Comparison of ENCODE assay signal across 8 mouse cellular contexts in the genomic region with DNA sequence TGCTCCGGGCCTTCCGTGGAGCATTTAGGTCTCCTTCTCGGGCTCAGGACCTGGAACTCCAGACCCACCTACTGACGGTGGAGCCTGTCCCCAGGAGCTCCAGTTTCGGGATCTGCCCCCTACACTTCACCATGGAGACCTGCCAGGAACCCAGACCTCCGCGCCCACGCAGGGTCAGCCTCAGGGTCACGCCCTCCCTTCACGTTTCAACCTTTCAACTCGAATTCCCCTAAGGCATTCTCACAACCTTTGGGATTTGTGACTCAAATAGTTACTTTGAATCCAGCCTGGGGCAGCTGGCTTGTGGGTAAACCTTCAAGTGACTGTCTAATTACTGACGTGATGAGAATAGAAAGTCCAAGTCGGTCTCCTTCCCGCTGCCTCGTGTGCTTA. TPM values are rescaled to one million over a fixed set of nuclear protein-coding genes. Genes with fewer than 3 reads are reported as not detected.
DNase-seq lines count a peak whose midpoint lies in the region; ATAC-seq and TF ChIP-seq lines count a peak whose summit lies in the region.

No protein-coding gene starts in this region.

- no peak for TF ChIP-seq EP300 in heart, adult 2 months (IDR thresholded peaks at IDR 0.05; ENCODE audit: insufficient read depth, low read depth, low read length)
- TF ChIP-seq EP300 in ES-Bruce4 (IDR thresholded peaks at IDR 0.05; ENCODE audit: insufficient read depth, low read depth, low read length): no peak

- H3K4me2 ChIP-seq in hindbrain, embryonic 14.5 days (replicated peaks): peak overlapping the region; percentile 67
- peak overlapping the region; percentile 86 for H3K4me2 ChIP-seq in liver, embryonic 12.5 days

- intact Hi-C loops in heart, adult 2 months (cut with DNase I): no loop called here
- intact Hi-C loops in heart, postnatal 25 days (cut with DNase I): no loop called here
- intact Hi-C loops in gastrocnemius, postnatal 36 days (cut with DNase I): no loop called here

- no peak for TF ChIP-seq POLR2A in heart, adult 2 months (IDR thresholded peaks at IDR 0.05; ENCODE audit: insufficient read depth, low read depth, low read length)
- TF ChIP-seq POLR2A in ES-Bruce4 (IDR thresholded peaks at IDR 0.05; ENCODE audit: insufficient read depth, low read length): no peak
- TF ChIP-seq POLR2A in olfactory bulb, adult 2 months (IDR thresholded peaks at IDR 0.05; ENCODE audit: insufficient read depth, low read depth, low read length): no peak

- H3K9ac ChIP-seq in heart, adult 2 months (ENCODE audit: low read depth, low read length): peak overlapping the region; percentile 95
- peak overlapping the region; percentile 87 for H3K9ac ChIP-seq in ES-Bruce4 (ENCODE audit: low read depth, poor library complexity, severe bottlenecking)
- H3K9ac ChIP-seq in hindbrain, embryonic 14.5 days: peak overlapping the region; percentile 86
- peak overlapping the region; percentile 93 for H3K9ac ChIP-seq in liver, embryonic 12.5 days

- no peak for DNase-seq in heart, adult 2 months
- DNase-seq in heart, postnatal 25 days (ENCODE audit: low spot score): no peak
- DNase-seq in cerebellum, adult 9-11 months: peak; percentile 62
- no peak for DNase-seq in hindbrain, embryonic 14.5 days (ENCODE audit: low spot score)
- DNase-seq in gastrocnemius, postnatal 36 days: no peak

- peak overlapping the region; percentile 90 for H3K27ac ChIP-seq in heart, adult 2 months
- no peak overlapping the region for H3K27ac ChIP-seq in ES-Bruce4 (ENCODE audit: insufficient read depth, low read length)
- peak overlapping the region; percentile 85 for H3K27ac ChIP-seq in hindbrain, embryonic 14.5 days
- H3K27ac ChIP-seq in liver, embryonic 12.5 days: peak overlapping the region; percentile 75
- peak overlapping the region; percentile 27; the same call in 1 of the 2 replicates for H3K27ac ChIP-seq in olfactory bulb, adult 2 months (ENCODE audit: insufficient read depth, low read depth, low read length)

- H3K4me1 ChIP-seq in heart, adult 2 months (ENCODE audit: control insufficient read depth, insufficient read depth, low read length): peaks cover 5% of the 10 kb centered on the region
- peaks cover 1% of the 10 kb centered on the region for H3K4me1 ChIP-seq in ES-Bruce4 (ENCODE audit: control insufficient read depth, insufficient read depth, low read length)
- peaks cover 25% of the 10 kb centered on the region for H3K4me1 ChIP-seq in hindbrain, embryonic 14.5 days (replicated peaks; ENCODE audit: control insufficient read depth, insufficient read depth, low read length)
- H3K4me1 ChIP-seq in liver, embryonic 12.5 days: peaks cover 41% of the 10 kb centered on the region
- H3K4me1 ChIP-seq in olfactory bulb, adult 2 months (ENCODE audit: control insufficient read depth, insufficient read depth, low read length): peaks cover 7% of the 10 kb centered on the region

- ATAC-seq in hindbrain, embryonic 14.5 days (ENCODE audit: low FRiP score): no peak
- peak; percentile 19 for ATAC-seq in liver, embryonic 12.5 days

- H3K36me3 ChIP-seq in heart, adult 2 months (ENCODE audit: control insufficient read depth, insufficient read depth, low read length): no peaks in the 10 kb centered on the region
- peaks cover 4% of the 10 kb centered on the region; the same call in 1 of the 2 replicates for H3K36me3 ChIP-seq in ES-Bruce4 (ENCODE audit: control insufficient read depth, insufficient read depth, low read length, poor library complexity, severe bottlenecking)
- peaks cover 17% of the 10 kb centered on the region for H3K36me3 ChIP-seq in hindbrain, embryonic 14.5 days (replicated peaks; ENCODE audit: control insufficient read depth, insufficient read depth)
- peaks cover 18% of the 10 kb centered on the region for H3K36me3 ChIP-seq in liver, embryonic 12.5 days

- H3K9me3 ChIP-seq in ES-Bruce4 (replicated peaks; ENCODE audit: control insufficient read depth, insufficient read depth, low read length, poor library complexity, severe bottlenecking): no peaks in the 10 kb centered on the region
- H3K9me3 ChIP-seq in hindbrain, embryonic 14.5 days (ENCODE audit: control insufficient read depth, low read length): no peaks in the 10 kb centered on the region
- no peaks in the 10 kb centered on the region for H3K9me3 ChIP-seq in liver, embryonic 12.5 days (replicated peaks)

- TF ChIP-seq CTCF in heart, adult 2 months (IDR thresholded peaks at IDR 0.05): no peak
- no peak for TF ChIP-seq CTCF in ES-Bruce4 (IDR thresholded peaks at IDR 0.05; ENCODE audit: low read depth, low read length)
- no peak for TF ChIP-seq CTCF in olfactory bulb, adult 2 months (IDR thresholded peaks at IDR 0.05; ENCODE audit: insufficient read depth, low read depth, low read length)

- whole genome bisulfite sequencing in heart, adult 2 months: under 1% methylated on average over 15 of the region's 15 CpGs
- WGBS in hindbrain, embryonic 14.5 days: under 1% methylated on average over 15 of the region's 15 CpGs
- WGBS in liver, embryonic 12.5 days (ENCODE audit: insufficient replicate concordance): 2% methylated on average over 15 of the region's 15 CpGs
- under 1% methylated on average over 15 of the region's 15 CpGs for WGBS in olfactory bulb, adult 2 months

- no peaks in the 10 kb centered on the region; the same call in 1 of the 2 replicates for H3K79me2 ChIP-seq in heart, adult 2 months (replicated peaks; ENCODE audit: control insufficient read depth, insufficient read depth, low read length)

- H3K4me3 ChIP-seq in heart, adult 2 months: peak overlapping the region; percentile 85
- peak overlapping the region; percentile 84 for H3K4me3 ChIP-seq in ES-Bruce4 (ENCODE audit: low read depth, low read length)
- peak overlapping the region; percentile 92 for H3K4me3 ChIP-seq in hindbrain, embryonic 14.5 days (replicated peaks; ENCODE audit: low read length)
- peak overlapping the region; percentile 97 for H3K4me3 ChIP-seq in liver, embryonic 12.5 days
- peak overlapping the region; percentile 70 for H3K4me3 ChIP-seq in olfactory bulb, adult 2 months (ENCODE audit: insufficient read depth, low read depth, low read length)

- no peaks in the 10 kb centered on the region for H3K27me3 ChIP-seq in heart, adult 2 months (ENCODE audit: control insufficient read depth, insufficient read depth, low read length)
- no peaks in the 10 kb centered on the region for H3K27me3 ChIP-seq in ES-Bruce4 (ENCODE audit: control insufficient read depth, insufficient read depth, low read length, poor library complexity, severe bottlenecking)
- no peaks in the 10 kb centered on the region for H3K27me3 ChIP-seq in hindbrain, embryonic 14.5 days (ENCODE audit: control insufficient read depth, insufficient read depth, low read length)
- no peaks in the 10 kb centered on the region for H3K27me3 ChIP-seq in liver, embryonic 12.5 days (replicated peaks)

RNA-seq across cellular contexts. Expression of a gene that starts 0.4 kb away (rescaled TPM):
- total RNA-seq in heart, adult 2 months (2021): 10 to 100 TPM; 40.9 to 49.7 TPM
- 18.6 and 25.7 TPM in 2 replicates for polyA plus RNA-seq in heart, adult 2 months (2012; rRNA removed)
- 10 to 100 TPM; 45.3 to 46.0 TPM for total RNA-seq in heart, postnatal 25 days (2021)
- 26.0 and 33.8 TPM in 2 replicates for polyA plus RNA-seq in ES-Bruce4 (2011; ENCODE audit: insufficient read depth, insufficient read length, low read depth, missing spikeins)
- 30.2 and 36.1 TPM in 2 replicates for polyA plus RNA-seq in hindbrain, embryonic 14.5 days (2014; fragmentation: Nextera tagmentation; extraction: Ambion mirVana)
- polyA plus RNA-seq in liver, embryonic 12.5 days (2016; fragmentation: Nextera tagmentation; extraction: Ambion mirVana): 13.1 and 13.5 TPM in 2 replicates
- 53.3 TPM in 1 of 2 replicates, not detected in the other for polyA plus RNA-seq in olfactory bulb, adult 2 months (2012; ENCODE audit: insufficient read depth, insufficient read length, low replicate concordance, missing spikeins)
- 10 to 100 TPM; 28.6 to 35.8 TPM for total RNA-seq in gastrocnemius, postnatal 36 days (2021)

RNA-seq across cellular contexts. Expression of a gene that starts 4.3 kb away (rescaled TPM):
- total RNA-seq in heart, adult 2 months (2021): 10 to 100 TPM; 17.8 to 20.9 TPM
- polyA plus RNA-seq in heart, adult 2 months (2012; rRNA removed): 25.1 and 25.5 TPM in 2 replicates
- 10 to 100 TPM; 19.4 to 20.7 TPM for total RNA-seq in heart, postnatal 25 days (2021)
- 7.5 and 10.3 TPM in 2 replicates for polyA plus RNA-seq in ES-Bruce4 (2011; ENCODE audit: insufficient read depth, insufficient read length, low read depth, missing spikeins)
- 12.2 and 13.4 TPM in 2 replicates for polyA plus RNA-seq in hindbrain, embryonic 14.5 days (2014; fragmentation: Nextera tagmentation; extraction: Ambion mirVana)
- polyA plus RNA-seq in liver, embryonic 12.5 days (2016; fragmentation: Nextera tagmentation; extraction: Ambion mirVana): 18.3 and 18.4 TPM in 2 replicates
- polyA plus RNA-seq in olfactory bulb, adult 2 months (2012; ENCODE audit: insufficient read depth, insufficient read length, low replicate concordance, missing spikeins): not detected in 2 replicates
- 10 to 100 TPM; 10.7 to 11.6 TPM for total RNA-seq in gastrocnemius, postnatal 36 days (2021)

RNA-seq across cellular contexts. Expression of a gene that starts 51.4 kb away (rescaled TPM):
- total RNA-seq in heart, adult 2 months (2021): 1 to 10 TPM; 2.5 TPM
- 3.7 and 4.4 TPM in 2 replicates for polyA plus RNA-seq in heart, adult 2 months (2012; rRNA removed)
- total RNA-seq in heart, postnatal 25 days (2021): 1 to 10 TPM; 2.3 to 5.4 TPM
- 0.37 TPM in 1 of 2 replicates, not detected in the other for polyA plus RNA-seq in ES-Bruce4 (2011; ENCODE audit: insufficient read depth, insufficient read length, low read depth, missing spikeins)
- polyA plus RNA-seq in hindbrain, embryonic 14.5 days (2014; fragmentation: Nextera tagmentation; extraction: Ambion mirVana): 0.31 and 0.50 TPM in 2 replicates
- 0.29 and 0.37 TPM in 2 replicates for polyA plus RNA-seq in liver, embryonic 12.5 days (2016; fragmentation: Nextera tagmentation; extraction: Ambion mirVana)
- polyA plus RNA-seq in olfactory bulb, adult 2 months (2012; ENCODE audit: insufficient read depth, insufficient read length, low replicate concordance, missing spikeins): not detected in 2 replicates
- 10 to 100 TPM; 33.9 to 36.6 TPM for total RNA-seq in gastrocnemius, postnatal 36 days (2021)
